Mouse (Mus musculus) heart, postnatal 0 days (tissue): ENCODE measurements at regions not wholly inside any gene's neighbourhood (a gene's known extent, or its start where the extent isn't known, plus 50 kb on each side); places are given as distances from the start of the nearest gene placed in this dataset.

Experiments
- CTCF ChIP-seq: IDR thresholded peaks from 2 replicates; pipeline ENCODE4 v1.5.1; 2016; ENCODE audit warnings: antibody characterized with exemption, control low read depth, low read depth
- EP300 ChIP-seq: IDR thresholded peaks from 2 replicates; pipeline ENCODE4 v1.6.1; 2016; ENCODE audit warnings: antibody characterized with exemption, low read depth

DNA sequence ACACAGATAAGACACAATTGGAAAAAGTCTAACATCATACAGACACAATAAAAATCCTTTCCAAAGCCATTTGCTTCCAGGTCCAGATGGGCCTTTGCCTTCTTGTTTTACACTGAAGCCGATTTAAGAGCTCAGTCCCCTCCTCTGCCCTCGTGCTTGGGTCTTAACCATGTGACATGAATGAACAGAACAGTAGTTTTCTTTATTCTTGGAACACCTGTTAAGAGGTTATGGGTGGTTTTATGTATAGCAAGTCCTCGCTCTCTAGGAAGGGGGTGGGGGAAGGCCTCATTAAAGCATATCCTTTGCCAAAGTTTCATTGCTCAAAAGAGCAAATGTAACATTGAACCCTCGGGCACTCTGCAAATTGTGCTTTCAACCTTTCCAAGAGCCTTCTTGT is 125.7 kb upstream of the Sfrp2 start:
- no peak for TF ChIP-seq EP300
- no peak for TF ChIP-seq CTCF
